Mouse (Mus musculus): ENCODE measurements around the gene Rem1. TPM values are rescaled to one million over a fixed set of nuclear protein-coding genes. Genes with fewer than 3 reads are reported as not detected.
A peak's percentile ranks its signal among the peaks of the same experiment; 100 is the strongest.
"Not testable (repeated sequence)": the region's sequence is repeated elsewhere in the genome, so short reads cannot be mapped to it uniquely, and the experiment has no call there.

The Rem1 gene
- total RNA-seq, 2 experiments from 2014 or later: 0.72 to 0.83 TPM

- DNase-seq (ENCODE audit: low spot score in 2 of 2): no peak
Measured at GRCm38 (mm10) chr2:152628066-152628465, 1.3 kb downstream of the Rem1 start.

GRCm38 (mm10) chr2:152629239-152629638 lies 2.5 kb downstream of the Rem1 start:
- no peak for DNase-seq (ENCODE audit: low spot score in 2 of 2)

GRCm38 (mm10) chr2:152629904-152630303 lies 3.2 kb downstream of the Rem1 start:
- DNase-seq (ENCODE audit: low spot score in 2 of 2): no peak

DNA sequence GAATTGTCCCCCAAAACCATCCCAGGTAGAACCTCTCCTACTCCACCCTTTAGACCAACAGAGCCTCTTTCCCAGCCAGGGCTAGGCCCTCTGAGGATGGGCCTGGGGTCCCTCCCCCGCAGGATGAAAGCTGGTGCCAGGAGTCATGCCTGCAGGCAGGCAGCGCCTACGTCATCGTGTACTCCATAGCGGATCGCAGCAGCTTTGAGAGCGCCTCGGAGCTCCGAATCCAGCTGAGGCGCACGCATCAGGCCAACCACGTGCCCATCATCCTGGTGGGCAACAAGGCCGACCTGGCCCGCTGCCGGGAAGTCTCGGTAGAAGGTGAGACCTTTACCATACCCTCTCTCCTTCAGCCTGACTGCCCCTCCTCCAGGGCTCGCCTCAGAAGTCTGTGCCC lies 6.6 kb downstream of the Rem1 start:
- no peak for DNase-seq (ENCODE audit: low spot score in 2 of 2)

GRCm38 (mm10) chr2:152634311-152634710 lies 7.6 kb downstream of the Rem1 start:
- no peak for DNase-seq (ENCODE audit: low spot score in 2 of 2)

GRCm38 (mm10) chr2:152636246-152637005 lies 9.7 kb downstream of the Rem1 start:
- no peak for DNase-seq (ENCODE audit: low spot score in 2 of 2)

DNA sequence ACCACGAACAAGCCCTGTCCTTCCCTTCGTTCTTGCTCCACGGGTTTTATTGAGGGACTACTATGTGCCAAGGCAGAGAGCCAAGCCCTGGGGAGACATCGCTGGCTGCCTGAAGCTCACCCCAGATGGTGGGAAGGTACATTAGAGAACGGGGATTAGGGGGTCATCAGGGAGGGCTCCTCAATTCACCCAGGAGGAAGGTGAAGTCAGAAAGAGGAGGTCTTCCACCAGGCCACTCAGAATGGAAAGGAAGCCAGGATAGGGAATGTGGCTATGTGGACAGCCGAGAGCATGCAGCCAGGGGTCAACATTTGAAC lies 10.2 kb downstream of the Rem1 start:
- DNase-seq (ENCODE audit: low spot score in 2 of 2): no peak

DNA sequence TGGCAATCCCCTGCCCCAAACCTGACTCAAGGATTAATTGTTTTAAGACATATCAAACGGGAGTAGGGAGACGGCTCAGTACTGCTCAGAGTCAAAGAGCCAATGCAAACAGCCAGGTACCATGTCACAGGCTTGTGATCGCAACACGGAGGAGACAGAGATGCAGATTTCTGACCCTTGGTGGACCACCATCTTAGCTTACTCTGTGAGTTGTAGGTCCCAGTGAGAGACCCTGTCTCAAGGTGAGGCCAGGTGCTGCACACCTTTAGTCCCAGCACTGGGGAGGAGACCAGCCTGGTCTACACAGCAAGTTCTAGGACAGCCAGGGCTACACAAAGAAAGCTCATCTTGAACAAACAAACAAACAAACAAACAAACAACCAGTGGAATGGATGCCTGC lies 10.6 kb downstream of the Rem1 start:
- no peak for DNase-seq (ENCODE audit: low spot score in 2 of 2)

DNA sequence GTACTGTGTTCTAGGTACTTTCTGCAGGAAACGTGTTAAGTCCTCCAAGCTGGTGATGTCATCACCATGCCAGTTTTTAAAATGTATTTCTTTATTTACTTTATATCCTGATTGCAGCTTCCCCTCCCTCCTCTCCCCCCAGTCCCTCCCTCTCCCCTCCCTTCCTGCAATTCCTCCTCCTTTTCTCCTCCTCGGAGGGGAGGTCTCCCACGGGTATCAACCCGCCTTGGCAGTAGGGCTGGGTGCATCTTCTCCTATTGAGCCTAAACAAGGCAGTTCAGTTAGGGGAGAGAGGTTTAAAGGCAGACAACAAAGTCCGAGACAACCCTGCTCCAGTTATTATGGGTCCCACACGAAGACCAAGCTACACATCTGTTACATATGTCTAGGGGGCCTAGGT lies 12.1 kb downstream of the Rem1 start:
- DNase-seq (ENCODE audit: low spot score in 2 of 2): no peak

GRCm38 (mm10) chr2:152639406-152640113 lies 12.8 kb downstream of the Rem1 start:
- no peak for DNase-seq (ENCODE audit: low spot score in 2 of 2)

DNA sequence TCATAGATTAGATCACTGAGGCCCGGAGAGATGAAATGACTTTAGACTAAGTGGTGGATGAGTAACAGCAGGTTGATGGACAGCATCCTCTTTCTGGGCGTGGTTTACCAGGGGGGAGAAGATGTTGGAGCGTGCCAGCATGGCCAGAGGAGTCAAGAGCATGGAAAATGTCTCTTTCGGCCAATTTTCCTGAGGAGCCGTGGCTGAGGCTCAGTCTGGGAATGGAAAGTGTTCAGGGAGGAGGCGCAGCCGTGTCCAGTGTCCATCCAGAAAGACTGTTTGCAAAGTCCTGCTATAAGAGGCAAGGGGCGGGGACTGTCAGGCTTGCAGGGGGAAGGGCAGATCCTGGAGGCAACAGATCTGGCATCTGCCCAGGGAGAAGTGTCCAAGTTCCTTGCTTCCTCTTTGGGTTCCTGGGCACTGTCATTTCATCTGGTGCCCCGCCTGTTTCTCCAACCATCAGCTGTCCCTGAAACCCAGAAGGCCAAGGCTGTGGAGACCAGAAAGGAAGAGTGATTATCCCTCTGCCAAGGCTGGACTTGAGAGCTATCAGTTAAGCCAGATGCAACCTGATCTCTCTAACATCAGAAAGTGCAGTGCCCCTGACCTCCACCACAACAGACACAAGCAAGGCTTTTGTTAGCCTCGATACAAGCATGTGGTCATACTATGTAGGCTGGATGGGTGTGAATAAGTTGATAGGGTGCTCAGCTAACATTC lies 26.3 kb downstream of the Rem1 start:
- DNase-seq (ENCODE audit: low spot score in 2 of 2): no peak

GRCm38 (mm10) chr2:152653874-152654715 lies 27.3 kb downstream of the Rem1 start:
- peak; percentile 45 to 78 for DNase-seq (ENCODE audit: low spot score in 2 of 2)

DNA sequence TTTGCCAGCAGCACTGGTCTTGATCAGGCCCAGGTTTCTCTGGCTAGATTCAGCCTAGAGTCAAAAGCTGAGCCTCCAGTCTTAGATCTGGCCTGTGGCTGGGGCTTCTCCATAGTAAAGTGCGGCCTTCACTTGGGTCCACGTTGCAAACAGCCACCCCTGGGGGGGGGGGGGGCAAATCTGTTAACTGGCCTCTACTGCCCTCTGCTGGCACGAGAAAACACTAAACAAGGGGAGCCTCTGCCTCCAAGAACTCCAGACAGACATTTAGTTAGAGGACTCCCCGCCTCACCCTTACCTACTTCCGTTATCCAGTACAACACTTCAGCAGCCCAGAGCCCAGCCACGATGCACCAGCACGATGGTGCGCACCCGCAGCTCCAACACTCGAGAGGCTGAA lies 30.6 kb downstream of the Rem1 start:
- no peak for DNase-seq (ENCODE audit: low spot score in 2 of 2)

- DNase-seq (ENCODE audit: low spot score in 2 of 2): no peak
Measured at GRCm38 (mm10) chr2:152661163-152661562, 34.4 kb downstream of the Rem1 start.

GRCm38 (mm10) chr2:152666191-152666590 lies 39.4 kb downstream of the Rem1 start:
- DNase-seq (ENCODE audit: low spot score in 2 of 2): not testable (repeated sequence)

DNA sequence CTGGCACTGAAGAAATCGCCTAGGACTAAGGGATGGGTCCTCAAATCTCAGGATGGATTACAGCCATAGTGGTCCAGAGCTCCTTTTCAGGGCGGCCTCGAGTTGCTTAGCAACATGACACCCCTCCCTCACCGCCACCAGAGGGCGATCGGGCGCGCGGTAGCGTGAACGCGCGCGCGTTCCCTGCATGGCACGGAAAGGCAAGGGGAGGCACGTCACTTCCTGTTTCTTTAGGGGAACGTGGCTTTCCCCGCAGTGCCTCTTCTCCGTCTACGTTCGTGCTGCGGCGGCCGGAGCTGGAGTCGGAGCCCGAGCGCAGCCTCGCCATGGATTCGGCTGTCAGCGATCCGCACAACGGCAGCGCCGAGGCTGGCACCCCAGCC lies 42.5 kb downstream of the Rem1 start, which contains the start of gene H13:
Gene H13, plus strand, starts transcription at position 206 of the 383 bp plus-strand sequence.
- peak; percentile 91 to 94 for DNase-seq (ENCODE audit: low spot score in 2 of 2)

- no peak for DNase-seq (ENCODE audit: low spot score in 2 of 2)
Measured at GRCm38 (mm10) chr2:152669639-152670484, 43.1 kb downstream of the Rem1 start.

GRCm38 (mm10) chr2:152670983-152671641 lies 44.4 kb downstream of the Rem1 start:
- no peak for DNase-seq (ENCODE audit: low spot score in 2 of 2)

- DNase-seq (ENCODE audit: low spot score in 2 of 2): no peak
Measured at GRCm38 (mm10) chr2:152671642-152671999, 44.9 kb downstream of the Rem1 start.

- no peak for DNase-seq (ENCODE audit: low spot score in 2 of 2)
Measured at GRCm38 (mm10) chr2:152672166-152672565, 45.4 kb downstream of the Rem1 start.

All from layer of hippocampus, postnatal 14 days (tissue).